Mouse (Mus musculus): ENCODE measurements around the gene Tspan12.
"Not testable (repeated sequence)": the region's sequence is repeated elsewhere in the genome, so short reads cannot be mapped to it uniquely, and the experiment has no call there.

The Tspan12 gene

DNA sequence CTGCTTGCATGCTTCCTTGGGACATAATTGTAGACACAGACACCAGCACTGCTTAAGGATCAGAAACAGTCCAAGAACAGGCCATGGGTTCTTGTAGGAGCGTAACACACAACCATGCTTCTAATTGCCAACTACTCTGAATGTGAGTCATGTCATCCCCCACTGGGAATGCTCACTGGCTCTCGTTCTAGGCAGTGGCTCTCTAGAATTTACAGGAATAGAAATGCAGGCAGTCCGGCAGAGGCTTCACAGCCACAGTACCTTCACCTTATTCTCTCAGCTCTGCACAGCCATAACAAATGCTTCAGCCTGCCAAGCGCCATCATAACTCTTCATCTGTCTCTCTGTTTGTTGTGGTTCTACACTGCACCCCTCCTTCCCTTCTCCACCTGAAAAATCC, 23.9 kb downstream of the Tspan12 start:
- DNase-seq (ENCODE audit: low spot score): no peak

DNA sequence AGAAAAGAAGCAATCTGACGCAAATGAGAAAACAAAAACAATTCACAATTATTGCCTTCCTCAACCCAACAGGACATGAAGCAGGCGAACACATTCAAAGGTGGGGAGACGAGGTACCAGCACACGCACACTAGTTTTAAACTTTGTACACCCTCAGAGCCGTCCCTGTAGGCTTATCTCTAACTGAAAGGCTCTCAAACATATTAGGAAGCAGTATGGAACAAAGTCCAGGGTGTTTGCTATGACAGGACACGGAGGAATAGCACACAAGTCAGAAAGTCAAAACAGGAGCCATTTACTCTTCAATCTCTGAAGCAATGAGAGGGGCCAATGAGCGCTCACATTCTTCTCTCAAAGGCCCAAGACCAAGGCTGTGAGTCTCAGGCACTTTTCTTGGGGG, 24.3 kb downstream of the Tspan12 start:
- no peak for DNase-seq (ENCODE audit: low spot score)

- no peak for DNase-seq (ENCODE audit: low spot score)
Observed at GRCm38 (mm10) chr6:21823694-21824093, 28.6 kb downstream of the Tspan12 start.

DNA sequence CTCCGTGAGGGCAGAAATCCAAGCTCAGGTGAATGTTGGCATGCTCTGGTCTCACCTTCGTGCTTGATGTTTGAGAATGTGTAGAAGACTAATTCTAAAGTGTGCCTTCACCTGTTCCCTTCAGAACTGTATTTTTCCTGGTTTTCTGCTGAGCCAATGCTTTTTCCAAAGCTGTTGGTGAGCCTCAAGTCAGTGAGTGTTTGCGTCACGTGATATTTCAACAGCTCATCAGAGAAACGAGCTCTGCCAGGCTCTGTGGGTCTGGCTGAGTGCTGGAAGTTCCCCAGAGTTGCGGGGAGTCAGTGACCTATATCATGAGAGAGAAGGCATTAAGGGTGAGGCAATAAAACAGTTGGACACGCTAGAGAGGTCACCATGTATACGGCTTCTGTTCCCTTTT, 29.0 kb downstream of the Tspan12 start:
- DNase-seq (ENCODE audit: low spot score): peak; percentile 12

GRCm38 (mm10) chr6:21822721-21823134, 29.6 kb downstream of the Tspan12 start:
- no peak for DNase-seq (ENCODE audit: low spot score)

- DNase-seq (ENCODE audit: low spot score): no peak
Observed at GRCm38 (mm10) chr6:21818107-21818807, 34.1 kb downstream of the Tspan12 start.

- no peak for DNase-seq (ENCODE audit: low spot score)
Observed at GRCm38 (mm10) chr6:21806005-21806404, 46.3 kb downstream of the Tspan12 start.

GRCm38 (mm10) chr6:21805013-21805570, 47.2 kb downstream of the Tspan12 start:
- no peak for DNase-seq (ENCODE audit: low spot score)

- DNase-seq (ENCODE audit: low spot score): no peak
Observed at GRCm38 (mm10) chr6:21803483-21804340, 48.6 kb downstream of the Tspan12 start.

DNA sequence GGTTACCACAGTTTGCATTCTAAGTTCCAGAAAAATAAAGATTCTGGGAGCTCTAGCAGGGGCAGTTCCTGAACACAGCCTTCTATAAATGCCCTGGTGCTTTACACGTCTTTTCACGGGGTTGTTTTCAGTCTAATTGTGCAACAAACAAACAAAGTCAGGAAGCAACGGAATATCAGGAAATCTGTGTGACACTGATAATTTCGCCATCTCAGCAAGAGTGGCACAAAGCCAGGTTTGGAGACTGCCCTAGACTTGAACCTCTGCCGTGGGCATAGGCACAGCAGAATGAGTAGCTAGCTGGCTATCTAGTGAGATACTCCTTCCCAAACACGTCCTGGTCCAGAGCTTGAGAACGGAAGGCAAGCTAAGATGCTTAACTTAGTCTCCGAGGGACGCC, 53.7 kb downstream of the Tspan12 start:
- no peak for DNase-seq (ENCODE audit: low spot score)

DNA sequence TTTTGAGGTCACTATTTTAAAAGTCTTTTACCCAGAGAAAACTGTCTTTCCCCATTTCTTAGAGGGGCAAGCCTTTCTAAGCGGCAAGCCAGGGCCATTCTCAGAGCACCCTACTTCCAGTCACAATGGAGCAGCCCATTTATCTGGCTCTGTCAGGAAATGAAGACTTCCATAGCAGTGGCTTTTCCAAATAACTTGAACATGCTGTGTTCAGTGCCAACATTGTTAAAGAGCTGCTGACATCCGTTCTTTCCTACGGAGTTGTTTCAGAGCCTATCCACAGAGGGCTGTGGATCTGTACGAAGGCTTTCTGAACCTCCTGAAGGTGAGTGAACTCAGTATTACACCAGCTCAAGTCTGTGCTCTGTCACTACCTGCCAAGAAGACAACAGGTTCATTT, 55.2 kb downstream of the Tspan12 start:
- DNase-seq (ENCODE audit: low spot score): no peak

DNA sequence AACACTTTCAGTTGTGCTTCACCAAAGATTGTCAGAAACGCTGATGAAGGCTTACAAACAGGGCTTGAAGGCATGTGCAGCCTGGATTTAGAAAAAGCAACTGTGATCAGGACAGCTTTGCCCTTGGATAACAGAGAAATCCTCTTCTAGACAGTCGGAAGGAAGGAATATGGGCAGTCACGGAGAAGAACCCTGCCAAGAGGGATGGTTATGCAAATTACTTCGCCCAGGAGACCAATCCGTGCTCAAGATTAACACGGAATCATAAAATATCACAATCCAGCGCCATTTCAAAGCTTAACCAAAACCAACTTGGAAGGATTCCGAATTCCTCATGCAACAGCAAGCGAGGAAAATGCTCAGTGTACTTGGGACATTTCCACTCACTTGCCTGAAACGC, 55.9 kb downstream of the Tspan12 start:
- no peak for DNase-seq (ENCODE audit: low spot score)

GRCm38 (mm10) chr6:21795410-21795809, 56.9 kb downstream of the Tspan12 start:
- DNase-seq (ENCODE audit: low spot score): no peak

DNA sequence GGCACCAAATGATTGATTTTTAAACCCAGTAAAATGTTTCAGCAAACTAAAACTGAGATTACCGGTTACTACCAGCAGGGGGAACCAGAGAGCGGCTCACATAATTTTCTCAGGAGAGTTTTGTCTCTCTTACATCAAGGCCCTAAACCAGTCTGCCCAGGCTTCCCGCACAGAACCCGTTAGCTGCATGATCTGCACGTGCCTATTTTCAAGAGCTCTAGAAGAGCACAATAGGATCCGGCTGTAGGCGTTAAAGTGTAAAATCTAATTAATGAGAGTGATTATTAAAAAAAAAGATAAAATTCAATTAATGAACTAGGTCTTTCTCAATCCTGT, 57.3 kb downstream of the Tspan12 start:
- DNase-seq (ENCODE audit: low spot score): peak; percentile 85

DNA sequence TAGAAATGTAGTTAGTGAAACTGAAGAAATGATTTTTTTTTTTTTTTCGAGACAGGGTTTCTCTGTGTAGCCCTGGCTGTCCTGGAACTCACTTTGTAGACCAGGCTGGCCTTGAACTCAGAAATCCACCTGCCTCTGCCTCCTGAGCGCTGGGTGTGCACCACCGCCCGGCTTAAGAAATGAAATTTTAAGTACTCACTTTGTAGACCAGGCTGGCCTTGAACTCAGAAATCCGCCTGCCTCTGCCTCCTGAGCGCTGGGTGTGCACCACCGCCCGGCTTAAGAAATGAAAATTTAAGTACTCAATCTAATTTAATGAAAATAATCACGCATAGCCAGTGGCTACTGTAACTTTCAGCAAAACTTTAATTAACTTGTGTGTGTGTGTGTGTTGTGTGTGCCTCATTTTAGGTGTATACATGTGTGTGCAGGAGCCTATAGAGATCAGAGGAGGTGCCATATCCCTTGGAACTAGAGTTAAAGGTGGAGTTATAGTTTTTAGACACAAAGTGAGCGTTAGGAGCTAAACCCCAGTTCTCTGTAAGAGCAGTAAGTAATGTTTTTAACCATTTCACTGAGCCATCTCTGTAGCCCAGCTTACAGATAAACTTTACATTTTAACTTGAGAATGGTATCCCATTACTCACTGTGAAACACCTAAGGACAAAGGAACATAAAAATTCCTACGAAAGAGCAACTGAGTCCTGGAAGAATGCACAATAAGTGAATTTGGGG, 57.8 kb downstream of the Tspan12 start:
- DNase-seq (ENCODE audit: low spot score): no peak

GRCm38 (mm10) chr6:21791307-21791706, 61.0 kb downstream of the Tspan12 start:
- no peak for DNase-seq (ENCODE audit: low spot score)

DNA sequence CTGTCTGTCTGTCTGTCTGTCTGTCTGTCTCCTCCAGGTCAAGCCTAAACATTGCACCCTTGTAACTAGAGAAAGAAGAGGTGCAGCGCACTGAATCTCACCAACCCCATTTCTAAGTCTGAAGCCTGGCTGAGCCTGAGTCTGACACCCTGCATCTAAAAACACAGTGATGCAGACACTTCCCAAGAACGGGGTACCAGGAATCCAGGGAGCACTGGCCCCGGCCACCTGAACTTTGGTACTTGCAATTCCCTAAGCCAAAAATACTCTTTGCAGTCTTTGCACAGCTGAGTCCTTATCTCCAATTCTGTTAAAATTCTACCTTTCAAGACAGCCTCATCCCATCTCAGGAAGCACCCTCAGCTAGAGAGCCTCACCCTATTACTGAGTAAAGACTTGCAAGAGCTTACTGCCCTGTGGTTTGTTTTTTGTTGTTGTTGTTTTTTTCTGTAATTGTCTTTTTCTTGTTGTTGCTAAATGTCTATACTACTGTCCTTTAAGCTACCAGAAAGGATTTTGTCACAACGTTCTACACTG, 61.7 kb downstream of the Tspan12 start:
- DNase-seq (ENCODE audit: low spot score): no peak

DNA sequence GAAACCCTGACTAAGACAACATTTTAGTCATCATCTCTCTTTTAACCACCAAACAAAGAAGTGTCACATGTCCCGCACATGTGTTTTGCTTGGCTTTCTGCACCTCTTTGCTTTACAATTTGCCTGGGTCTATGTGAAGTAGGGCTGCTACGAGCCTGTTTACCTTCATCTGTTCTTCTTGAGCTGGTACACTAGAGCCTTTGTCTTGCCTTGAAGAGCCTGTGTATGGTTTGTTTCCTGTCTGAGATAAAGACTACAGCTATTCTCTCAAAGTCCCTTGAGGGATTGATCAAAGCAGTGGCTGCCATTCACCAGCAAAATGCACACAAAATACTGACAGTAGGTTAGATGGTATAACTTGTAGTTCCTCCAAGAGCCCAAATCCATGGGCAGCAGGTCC, 62.3 kb downstream of the Tspan12 start:
- no peak for DNase-seq (ENCODE audit: low spot score)

- not testable (repeated sequence) for DNase-seq (ENCODE audit: low spot score)
Observed at GRCm38 (mm10) chr6:21789582-21789981, 62.7 kb downstream of the Tspan12 start.

- DNase-seq (ENCODE audit: low spot score): no peak
Observed at GRCm38 (mm10) chr6:21787757-21788156, 64.6 kb downstream of the Tspan12 start.

- DNase-seq (ENCODE audit: low spot score): no peak
Observed at GRCm38 (mm10) chr6:21787274-21787673, 65.0 kb downstream of the Tspan12 start.

- no peak for DNase-seq (ENCODE audit: low spot score)
Observed at GRCm38 (mm10) chr6:21774213-21774916, 78.0 kb downstream of the Tspan12 start.
